Mouse (Mus musculus) limb, embryonic 13.5 days (tissue): ENCODE results near the gene Nufip2. TPM values are rescaled to one million over a fixed set of nuclear protein-coding genes. Genes with fewer than 3 reads are reported as not detected.
"Not testable (repeated sequence)": the region's sequence is repeated elsewhere in the genome, so short reads cannot be mapped to it uniquely, and the experiment has no call there.

Source experiments
- ATAC-seq: fragments of 200-750 bp; cut with Nextera tagmentation; 2 replicates; pipeline ENCODE4 v1.8.0; 2017; ENCODE audit warnings: low read depth, moderate number of reproducible peaks, moderate TSS enrichment; ENCODE audit not compliant: low FRiP score
- H3K27ac ChIP-seq: fragments of 300-500 bp; sonication (generic); 2 replicates; pipeline ENCODE4 v1.5.1; 2015; ENCODE audit warnings: inconsistent platforms, mild to moderate bottlenecking, moderate library complexity
- H3K27me3 ChIP-seq: fragments of 300-500 bp; sonication (generic); 2 replicates; pipeline ENCODE4 v1.6.1; 2015; ENCODE audit warnings: mild to moderate bottlenecking, inconsistent platforms
- H3K36me3 ChIP-seq: fragments of 300-500 bp; sonication (generic); 2 replicates; pipeline ENCODE4 v1.6.1; 2015; ENCODE audit warnings: inconsistent platforms, mild to moderate bottlenecking, moderate library complexity
- H3K4me1 ChIP-seq: fragments of 300-500 bp; sonication (generic); 2 replicates; pipeline ENCODE4 v1.6.1; 2015; ENCODE audit warnings: inconsistent platforms
- H3K4me2 ChIP-seq: fragments of 300-500 bp; sonication (generic); replicated peaks from 2 replicates; pipeline ENCODE4 v1.6.1; 2015; ENCODE audit warnings: inconsistent platforms, mild to moderate bottlenecking, moderate library complexity
- H3K4me3 ChIP-seq: fragments of 300-500 bp; sonication (generic); 2 replicates; pipeline ENCODE4 v1.5.1; 2015; ENCODE audit warnings: moderate library complexity, mild to moderate bottlenecking, inconsistent platforms
- H3K9ac ChIP-seq: fragments of 300-500 bp; sonication (generic); 2 replicates; pipeline ENCODE4 v1.6.1; 2015; ENCODE audit warnings: mild to moderate bottlenecking, inconsistent platforms
- H3K9me3 ChIP-seq: fragments of 300-500 bp; sonication (generic); 2 replicates; pipeline ENCODE4 v1.6.1; 2016; ENCODE audit warnings: inconsistent platforms
- WGBS: fragments of 180-500 bp; shearing (Covaris S2); methylation state at CpG from one replicate; pipeline ENCODE4 v1.1.7; 2015; 5-methylcytosine and 5-hydroxymethylcytosine counted together
- polyA plus RNA-seq: library from polyadenylated mRNA; unstranded; fragments of >200 nt; fragmentation: Nextera tagmentation; extraction: Ambion mirVana; gene quantifications from 2 replicates; pipeline ENCODE4 v1.2.1, GENCODE M21; 2015

Gene Nufip2
- 4.7 and 5.1 TPM in 2 replicates for polyA plus RNA-seq

DNA sequence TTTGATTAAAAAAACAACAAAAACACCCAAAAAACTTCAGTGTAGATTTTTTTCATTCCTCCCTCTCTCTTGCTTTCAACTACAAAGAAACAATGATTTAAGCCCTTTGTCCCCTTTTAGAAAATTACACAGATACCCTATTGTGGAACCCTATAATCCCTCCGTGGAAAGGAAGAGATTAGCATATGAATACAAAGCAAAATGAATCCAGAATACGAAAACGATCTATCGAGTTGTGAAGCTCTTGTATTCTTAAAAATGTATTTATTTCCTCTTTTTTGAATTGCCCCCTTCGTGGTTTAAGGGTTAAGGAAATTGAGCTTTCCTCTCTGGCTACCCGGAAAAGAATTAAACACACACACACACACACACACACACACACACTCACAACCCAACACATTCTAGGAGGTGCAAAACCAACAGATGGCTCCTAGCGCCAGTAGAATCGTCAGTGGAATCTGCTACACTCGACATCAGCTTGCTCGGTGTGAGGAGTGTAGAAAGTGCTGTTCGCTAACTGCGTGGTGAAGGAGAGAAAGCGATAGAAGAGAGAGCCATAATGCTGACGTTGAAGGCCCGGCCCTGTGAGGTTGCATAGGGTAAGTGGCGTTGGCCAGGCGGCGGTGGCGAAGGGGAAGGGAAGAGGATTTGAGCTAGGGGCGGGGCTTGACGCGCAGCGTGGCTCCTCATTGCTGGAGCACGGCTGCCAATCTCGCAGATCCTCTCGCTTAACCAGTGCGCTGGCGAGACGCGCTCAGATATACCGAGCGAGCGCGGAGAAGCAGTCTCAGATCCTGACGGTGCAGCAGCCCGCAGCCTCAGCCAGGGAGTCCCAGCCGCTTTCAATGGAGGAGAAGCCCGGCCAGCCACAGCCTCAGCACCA is at the start of gene Nufip2:
Gene Nufip2, plus strand, starts transcription at position 773 of the 883 bp plus-strand sequence.
- under 1% methylated on average over 38 of the region's 38 CpGs for WGBS
- Histone ChIP-seq H3K4me1 (peaks cover 6% of the 10 kb centered on the region), H3K27me3 (no peaks in the 10 kb centered on the region), H3K4me3 (peak within 1 kb of the TSS; percentile 100), H3K36me3 (peaks cover 5% of the 10 kb centered on the region; the same call in 1 of the 2 replicates), H3K9ac (peak within 1 kb of the TSS; percentile 99), H3K4me2 (peak within 1 kb of the TSS; percentile 73), H3K27ac (peak within 1 kb of the TSS; percentile 98), H3K9me3 (no peaks in the 10 kb centered on the region)
- peak; percentile 97 for ATAC-seq

DNA sequence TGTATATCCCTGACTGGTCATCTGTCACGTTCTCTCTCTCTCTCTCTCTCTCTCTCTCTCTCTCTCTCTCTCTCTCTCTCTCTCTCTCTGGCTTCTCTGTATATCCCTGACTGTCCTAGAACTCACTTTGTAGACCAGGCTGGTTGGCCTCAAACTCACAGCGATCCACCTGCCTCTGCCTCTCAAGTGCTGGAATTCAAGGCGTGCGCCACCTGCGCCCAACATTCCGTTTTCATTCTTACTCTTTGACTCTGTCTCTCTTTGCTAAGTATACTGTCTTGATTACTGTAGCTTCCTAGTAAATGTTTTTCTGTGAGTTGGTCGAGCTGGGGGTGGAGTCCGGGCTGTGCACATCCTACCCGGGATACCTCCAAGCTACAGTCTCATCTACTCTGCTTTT is 44.6 kb upstream of the Nufip2 start:
- no peak; the same call in 1 of the 2 replicates for ATAC-seq
- no peaks in the 10 kb centered on the region for H3K9me3 ChIP-seq
- 80% methylated on average over 8 of the region's 9 CpGs for WGBS

DNA sequence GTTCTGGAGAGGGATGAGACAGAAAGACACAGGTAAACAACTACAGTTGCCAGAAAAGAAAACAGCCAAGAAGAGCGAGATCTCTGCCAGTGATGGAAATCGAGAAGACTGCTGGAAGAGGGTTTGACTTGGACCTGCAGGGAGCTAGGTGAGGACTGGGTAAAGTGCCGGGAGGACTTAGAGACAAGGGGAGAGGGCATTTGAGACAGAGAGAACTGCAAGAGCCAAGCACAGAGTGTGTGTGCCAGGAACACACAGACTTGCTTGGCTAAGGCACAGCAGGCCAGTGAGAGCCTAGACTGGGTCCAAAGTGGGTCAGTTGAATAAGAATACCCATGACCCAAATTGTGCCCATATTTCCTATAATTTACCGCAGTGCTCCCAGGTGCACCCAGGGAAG is 40.5 kb upstream of the Nufip2 start:
- Histone ChIP-seq H3K27me3 (no peaks in the 10 kb centered on the region), H3K4me2 (no peak overlapping the region), H3K4me1 (no peaks in the 10 kb centered on the region), H3K9me3 (no peaks in the 10 kb centered on the region), H3K36me3 (no peaks in the 10 kb centered on the region), H3K27ac (no peak overlapping the region), H3K4me3 (no peak overlapping the region), H3K9ac (no peak overlapping the region)
- WGBS: 76% methylated on average over 4 of the region's 4 CpGs
- no peak for ATAC-seq

More for the DNA sequence above, 44.6 kb upstream of the Nufip2 start:
- no peak overlapping the region for H3K4me2 ChIP-seq
- H3K36me3 ChIP-seq: no peaks in the 10 kb centered on the region
- no peak overlapping the region for H3K9ac ChIP-seq
- H3K27me3 ChIP-seq: no peaks in the 10 kb centered on the region
- H3K27ac ChIP-seq: no peak overlapping the region
- H3K4me3 ChIP-seq: no peak overlapping the region
- no peaks in the 10 kb centered on the region for H3K4me1 ChIP-seq

DNA sequence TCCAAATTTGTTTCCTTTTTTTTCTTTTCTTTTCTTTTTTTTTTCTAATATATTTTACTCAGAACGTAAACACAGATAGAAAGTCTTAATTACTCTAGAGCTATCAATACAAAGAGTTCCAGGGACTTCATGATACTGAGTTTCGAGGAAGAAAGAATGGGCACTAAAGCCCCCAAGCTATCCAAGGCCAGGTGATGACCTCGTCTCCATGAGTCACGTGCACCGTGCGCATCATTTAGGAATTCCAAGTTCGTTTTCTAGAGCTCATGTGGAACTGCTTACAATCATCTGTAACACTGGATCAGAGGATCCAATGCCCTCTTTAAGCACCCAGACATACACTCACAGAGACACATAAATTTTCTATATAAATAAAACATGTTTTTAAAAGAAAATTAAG is 37.1 kb upstream of the Nufip2 start:
- Histone ChIP-seq H3K4me2 (no peak overlapping the region), H3K27ac (no peak overlapping the region), H3K4me1 (no peaks in the 10 kb centered on the region), H3K27me3 (no peaks in the 10 kb centered on the region), H3K9me3 (no peaks in the 10 kb centered on the region), H3K4me3 (no peak overlapping the region), H3K9ac (no peak overlapping the region), H3K36me3 (no peaks in the 10 kb centered on the region)
- 66% methylated on average over 7 of the region's 7 CpGs for WGBS
- ATAC-seq: no peak

DNA sequence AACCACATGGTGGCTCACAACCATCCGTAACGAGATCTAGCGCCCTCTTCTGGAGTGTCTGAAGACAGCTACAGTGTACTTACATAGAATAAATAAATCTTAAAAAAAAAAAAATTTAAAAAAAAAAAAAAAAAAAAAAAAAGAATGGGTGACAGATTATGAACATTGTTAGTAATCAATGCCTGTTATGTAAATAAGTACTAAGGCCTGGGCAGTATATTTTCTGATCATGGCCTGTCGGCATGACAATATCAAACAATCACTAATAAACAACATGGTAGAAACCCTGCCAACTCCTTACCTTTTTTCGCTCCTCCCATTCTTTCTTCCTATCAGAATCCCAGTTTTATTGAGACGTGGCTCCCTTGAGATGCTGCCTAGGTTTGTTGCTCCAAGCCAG is 33.5 kb upstream of the Nufip2 start:
- H3K9me3 ChIP-seq: no peaks in the 10 kb centered on the region
- no peak overlapping the region for H3K9ac ChIP-seq
- H3K4me2 ChIP-seq: no peak overlapping the region
- no peaks in the 10 kb centered on the region for H3K36me3 ChIP-seq
- no peaks in the 10 kb centered on the region for H3K4me1 ChIP-seq
- H3K4me3 ChIP-seq: no peak overlapping the region
- no peaks in the 10 kb centered on the region for H3K27me3 ChIP-seq
- ATAC-seq: no peak
- WGBS: 57% methylated on average over 6 of the region's 6 CpGs
- no peak overlapping the region for H3K27ac ChIP-seq

DNA sequence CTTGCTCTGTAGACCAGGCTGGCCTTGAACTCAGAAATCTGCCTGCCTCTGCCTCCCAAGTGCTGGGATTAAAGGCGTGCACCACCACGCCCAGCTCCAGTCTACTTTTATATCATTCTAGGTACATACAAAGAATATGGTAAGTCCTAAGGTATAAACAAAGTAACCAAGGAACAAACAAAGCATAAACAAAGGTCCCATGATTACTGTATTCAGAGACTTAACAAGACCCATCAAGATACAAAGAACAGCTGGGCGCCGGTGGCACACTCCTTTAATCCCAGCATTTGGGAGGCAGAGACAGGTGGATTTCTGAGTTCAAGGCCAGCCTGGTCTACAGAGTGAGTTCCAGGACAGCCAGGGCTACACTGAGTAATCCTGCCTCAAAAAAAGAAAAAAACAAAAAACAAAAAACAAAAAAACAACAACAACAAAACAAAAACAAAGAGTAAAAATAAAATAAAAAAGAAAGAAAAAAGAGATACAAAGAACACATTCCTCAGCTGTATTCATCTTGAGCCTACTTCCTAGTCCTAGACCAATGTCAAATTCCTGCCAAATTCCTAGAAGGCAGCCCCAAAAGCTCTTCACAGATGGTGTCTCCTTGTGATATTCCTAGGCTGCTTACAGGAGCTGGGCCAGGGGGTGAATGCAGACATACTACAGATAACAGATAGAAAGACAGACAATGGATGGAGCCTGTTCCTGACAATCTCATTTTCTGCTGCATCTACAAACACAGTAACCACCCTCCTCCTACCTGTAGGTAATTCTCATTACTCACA is 32.4 kb upstream of the Nufip2 start:
- not testable (repeated sequence) for ATAC-seq, H3K9me3 ChIP-seq, H3K36me3 ChIP-seq, H3K9ac ChIP-seq, H3K27ac ChIP-seq, H3K4me1 ChIP-seq, H3K4me3 ChIP-seq, H3K4me2 ChIP-seq, H3K27me3 ChIP-seq
- 93% methylated on average over 4 of the region's 4 CpGs for WGBS

DNA sequence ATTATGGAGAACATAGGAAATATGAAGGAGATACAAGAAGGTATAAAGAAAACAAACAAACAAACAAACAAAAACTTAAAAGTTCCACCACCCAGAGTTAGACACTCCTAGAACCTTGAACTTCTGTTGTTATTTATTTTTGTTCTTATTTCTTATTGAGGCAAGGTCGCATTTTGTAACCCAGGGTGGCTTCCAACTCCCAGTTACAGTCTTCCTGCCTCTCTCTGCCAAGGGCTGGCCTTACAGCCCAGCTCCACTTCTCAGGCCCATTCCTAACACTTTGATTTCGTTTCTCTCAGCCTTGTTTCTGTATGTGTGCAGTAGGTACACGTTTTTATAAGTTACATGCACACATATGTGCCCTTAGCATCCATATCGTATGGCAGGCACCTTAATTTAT is 26.0 kb upstream of the Nufip2 start:
- WGBS: 64% methylated on average over 4 of the region's 4 CpGs
- Histone ChIP-seq H3K4me1 (no peaks in the 10 kb centered on the region), H3K27me3 (no peaks in the 10 kb centered on the region), H3K36me3 (no peaks in the 10 kb centered on the region), H3K4me3 (no peak overlapping the region), H3K9ac (no peak overlapping the region), H3K9me3 (no peaks in the 10 kb centered on the region), H3K27ac (no peak overlapping the region), H3K4me2 (no peak overlapping the region)
- ATAC-seq: no peak

DNA sequence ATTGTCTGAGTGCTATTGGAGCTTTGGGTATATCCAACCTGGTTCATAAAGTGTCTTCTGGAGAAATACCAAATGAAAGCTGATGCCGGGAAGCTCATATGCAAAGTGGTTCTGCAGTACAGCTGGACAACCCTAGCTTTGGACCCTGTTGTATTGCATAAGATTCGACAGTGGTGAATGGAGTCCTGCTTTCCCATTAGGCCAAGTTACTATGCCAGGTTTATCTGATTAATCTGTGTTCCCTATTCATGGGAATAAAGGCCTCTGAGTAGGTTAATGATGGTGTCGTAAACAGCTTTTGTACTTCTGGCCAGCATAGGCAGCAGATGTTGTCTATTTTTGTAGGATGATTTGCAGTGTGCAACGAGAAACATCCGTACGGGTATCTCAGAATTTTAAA is 22.3 kb upstream of the Nufip2 start:
- no peaks in the 10 kb centered on the region for H3K36me3 ChIP-seq
- ATAC-seq: no peak
- H3K27ac ChIP-seq: no peak overlapping the region
- 46% methylated on average over 6 of the region's 6 CpGs for WGBS
- no peak overlapping the region for H3K4me2 ChIP-seq
- no peaks in the 10 kb centered on the region for H3K4me1 ChIP-seq
- no peaks in the 10 kb centered on the region for H3K9me3 ChIP-seq
- no peak overlapping the region for H3K9ac ChIP-seq
- no peak overlapping the region for H3K4me3 ChIP-seq
- no peaks in the 10 kb centered on the region for H3K27me3 ChIP-seq

DNA sequence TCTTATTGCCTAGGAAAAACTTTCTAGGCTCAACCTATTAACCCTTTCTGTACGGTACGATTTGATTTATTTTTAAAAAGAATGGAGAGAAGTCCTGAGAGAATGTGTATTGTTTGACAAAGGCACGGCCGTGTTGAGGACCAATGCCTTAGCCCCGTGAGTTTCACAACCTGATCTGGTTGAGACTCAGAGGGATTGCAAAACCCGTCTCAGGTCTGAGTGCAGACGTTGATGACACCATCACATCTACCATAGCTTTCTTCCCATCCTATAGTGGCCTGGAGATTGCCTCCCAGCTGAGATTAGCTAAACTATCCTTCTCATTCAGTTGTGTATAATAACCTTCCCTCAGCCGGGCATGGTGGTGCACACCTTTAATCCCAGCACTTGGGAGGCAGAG is 21.9 kb upstream of the Nufip2 start:
- Histone ChIP-seq H3K27me3 (no peaks in the 10 kb centered on the region), H3K4me1 (no peaks in the 10 kb centered on the region), H3K4me3 (no peak overlapping the region), H3K9me3 (no peaks in the 10 kb centered on the region), H3K27ac (no peak overlapping the region), H3K4me2 (no peak overlapping the region), H3K36me3 (no peaks in the 10 kb centered on the region), H3K9ac (no peak overlapping the region)
- ATAC-seq: no peak
- WGBS: 85% methylated on average over 8 of the region's 8 CpGs

DNA sequence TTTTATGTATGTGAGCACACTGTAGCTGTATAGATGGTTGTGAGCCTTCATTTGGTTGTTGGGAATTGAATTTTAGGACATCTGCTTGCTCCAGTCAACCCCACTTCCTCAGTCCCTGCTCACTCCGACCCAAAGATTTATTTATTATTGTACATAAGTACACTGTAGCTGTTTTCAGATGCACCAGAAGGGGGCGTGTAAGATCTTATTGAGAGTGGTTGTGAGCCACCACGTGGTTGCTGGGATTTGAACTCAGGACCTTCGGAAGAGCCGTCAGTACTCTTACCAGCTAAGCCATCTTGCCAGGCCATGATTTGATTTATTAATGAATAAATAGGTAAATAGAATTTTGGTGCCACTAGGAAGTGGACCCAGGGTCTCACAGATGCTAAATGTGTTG is 20.6 kb upstream of the Nufip2 start:
- 77% methylated on average over 5 of the region's 5 CpGs for WGBS
- ATAC-seq, H3K4me3 ChIP-seq, H3K9ac ChIP-seq, H3K9me3 ChIP-seq, H3K36me3 ChIP-seq, H3K4me2 ChIP-seq, H3K27me3 ChIP-seq, H3K27ac ChIP-seq, H3K4me1 ChIP-seq: not testable (repeated sequence)

DNA sequence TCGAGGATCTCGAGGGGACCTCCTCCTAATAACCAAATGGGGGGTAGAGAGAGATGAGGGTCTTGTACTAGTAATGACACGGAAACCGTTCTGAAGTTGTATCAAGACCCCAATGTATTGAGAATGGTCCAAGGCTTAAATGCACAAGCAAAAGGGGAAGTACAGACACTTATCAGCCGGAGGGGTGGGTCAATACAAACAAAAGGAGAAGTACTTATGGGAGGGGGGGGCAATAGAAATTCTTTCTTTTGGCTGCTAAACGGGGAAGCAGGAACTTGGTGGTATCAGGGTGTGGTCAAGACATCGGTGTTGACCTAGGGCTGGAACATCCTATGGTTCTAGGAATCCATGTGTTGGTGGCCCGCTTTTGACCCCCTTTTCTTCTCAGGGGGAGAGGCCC is 19.2 kb upstream of the Nufip2 start:
- 91% methylated on average over 8 of the region's 8 CpGs for WGBS

DNA sequence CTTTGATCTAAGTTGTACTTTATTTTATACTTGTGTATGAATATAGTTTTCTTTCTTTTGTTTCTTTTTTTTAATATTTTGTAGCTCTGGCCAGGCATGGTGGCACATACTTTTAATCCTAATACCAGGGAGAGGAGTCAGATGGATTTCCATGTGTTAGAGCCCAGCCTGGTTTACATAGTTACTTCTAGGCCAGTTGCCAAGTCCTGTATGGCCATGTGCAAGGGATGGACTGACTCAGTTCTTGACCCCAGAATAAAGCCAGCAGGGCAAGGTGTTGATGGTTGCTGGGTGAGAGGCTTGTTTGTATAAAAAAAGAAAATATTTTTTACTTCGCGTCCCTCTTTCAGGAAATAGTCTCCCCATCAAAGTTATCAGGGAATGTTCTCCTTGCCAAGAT is 13.2 kb upstream of the Nufip2 start:
- H3K4me1 ChIP-seq: no peaks in the 10 kb centered on the region
- H3K27ac ChIP-seq: no peak overlapping the region
- peaks cover 12% of the 10 kb centered on the region; the same call in 1 of the 2 replicates for H3K9me3 ChIP-seq
- no peak overlapping the region for H3K9ac ChIP-seq
- no peak overlapping the region for H3K4me2 ChIP-seq
- WGBS: 96% methylated on average over 2 of the region's 2 CpGs
- no peaks in the 10 kb centered on the region for H3K36me3 ChIP-seq
- no peaks in the 10 kb centered on the region for H3K27me3 ChIP-seq
- no peak for ATAC-seq
- H3K4me3 ChIP-seq: no peak overlapping the region

More for the DNA sequence above, 19.2 kb upstream of the Nufip2 start:
- not testable (repeated sequence) for H3K9ac ChIP-seq, H3K4me1 ChIP-seq, H3K9me3 ChIP-seq, H3K27ac ChIP-seq, H3K4me2 ChIP-seq, H3K4me3 ChIP-seq, H3K27me3 ChIP-seq, H3K36me3 ChIP-seq, ATAC-seq
